Mouse (Mus musculus) cerebellum, postnatal 25 days (tissue): ENCODE results near the gene Bbox1.
A peak's percentile ranks its signal among the peaks of the same experiment; 100 is the strongest.

Experiments used
- DNase-seq, 2 experiments: peaks; one replicate each; pipeline ENCODE4 v3.0.0; 2021; ENCODE audit warnings: mixed read lengths in 2 of 2

The Bbox1 gene

DNA sequence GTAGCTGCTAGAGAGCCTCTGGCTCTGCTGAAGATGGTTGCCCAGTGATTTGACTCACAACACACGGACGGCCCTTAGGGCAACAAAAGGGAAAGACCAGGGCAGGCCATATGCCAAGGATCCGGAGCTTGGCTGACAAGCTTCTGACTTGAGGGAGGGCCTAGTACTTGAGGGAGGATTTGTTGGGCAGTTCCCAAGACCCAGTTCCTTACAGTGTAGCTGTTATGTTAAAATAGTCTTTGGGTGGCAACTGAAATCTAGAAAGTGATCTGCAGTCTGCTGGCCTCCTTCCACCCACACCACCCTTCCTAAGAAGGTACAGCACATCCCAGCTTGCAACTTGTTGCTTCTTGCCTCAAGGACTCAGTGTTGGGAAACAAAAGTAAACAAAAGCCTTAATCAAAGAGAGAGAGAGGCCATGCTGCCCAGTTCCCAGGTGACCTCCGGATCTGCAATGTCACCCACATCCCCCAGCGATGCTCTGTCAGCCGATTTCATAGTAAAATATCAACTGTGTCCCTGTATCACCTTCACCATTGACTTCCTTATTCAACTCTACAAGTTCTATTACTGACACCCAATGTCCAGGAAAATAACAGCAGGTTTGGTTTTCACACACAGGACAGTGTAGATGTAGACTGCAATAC is at the start of gene Bbox1:
Gene Bbox1 (minus strand): TSS at position 52 of the 647 bp plus-strand sequence.
- DNase-seq, result peak in 1 of 2 experiments; percentile 22

DNA sequence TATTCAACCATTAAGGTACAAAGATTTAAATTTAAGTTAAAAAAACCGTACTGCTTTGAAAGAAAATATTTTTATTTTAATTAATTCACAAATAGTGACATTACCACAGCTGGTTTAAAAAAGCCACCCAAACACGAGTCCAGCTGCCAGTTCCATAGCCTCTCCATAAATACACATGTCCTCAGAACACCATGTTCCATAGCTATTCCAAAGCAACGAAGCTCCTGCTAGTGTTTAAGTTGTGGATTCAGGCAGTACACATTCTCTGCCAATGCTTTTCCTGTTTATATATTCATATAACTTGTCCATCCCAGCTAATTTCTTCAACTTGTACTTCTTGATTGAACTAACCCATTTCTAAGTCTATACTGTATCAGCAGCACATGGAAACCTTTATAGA is 49.5 kb upstream of the Bbox1 start:
- DNase-seq, result no peak

DNA sequence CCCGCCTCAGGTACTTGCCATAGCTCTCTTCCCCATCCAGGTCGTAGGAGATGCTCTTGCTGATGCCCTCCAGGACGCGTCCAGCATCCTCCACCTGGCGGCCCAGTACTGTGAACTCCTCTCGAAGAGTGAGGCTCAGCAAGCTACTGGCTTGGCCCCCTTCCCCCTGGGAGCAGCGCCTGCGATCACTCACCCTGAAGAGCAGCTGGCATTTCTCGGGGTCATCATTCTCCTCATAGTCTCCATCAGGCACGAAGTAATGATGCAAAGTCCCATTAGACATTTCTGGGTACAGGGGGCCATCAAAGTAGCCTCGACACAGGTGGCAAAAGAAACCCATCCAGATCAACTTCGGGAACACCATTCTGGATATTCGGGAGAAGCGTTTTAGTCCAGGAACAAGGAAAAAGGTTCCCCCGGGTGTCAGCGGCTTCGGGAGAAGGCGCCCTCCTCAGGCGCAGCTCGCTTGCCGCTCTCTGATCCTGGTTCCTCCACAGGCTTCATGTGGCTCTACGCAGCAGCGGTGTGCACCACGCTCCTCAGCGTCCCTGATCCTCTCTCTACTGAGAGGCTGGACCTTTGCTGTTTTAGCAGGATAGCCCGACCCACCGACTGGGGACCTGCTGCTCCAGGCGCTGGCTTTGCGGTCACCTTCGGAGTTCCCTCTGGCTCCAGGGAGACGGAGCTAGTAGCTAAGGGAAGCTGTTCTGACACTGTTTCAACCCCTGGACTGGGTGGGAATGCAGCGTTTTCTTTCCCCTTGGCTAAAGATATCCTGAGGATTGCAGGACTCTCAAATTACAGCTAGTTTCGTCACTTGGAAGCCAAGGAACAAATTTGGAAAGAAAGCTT is 48.3 kb upstream of the Bbox1 start, which contains the start of gene Fibin:
Gene Fibin (minus strand): TSS at position 752 of the 852 bp plus-strand sequence.
- DNase-seq, result peak; percentile 31 to 49

DNA sequence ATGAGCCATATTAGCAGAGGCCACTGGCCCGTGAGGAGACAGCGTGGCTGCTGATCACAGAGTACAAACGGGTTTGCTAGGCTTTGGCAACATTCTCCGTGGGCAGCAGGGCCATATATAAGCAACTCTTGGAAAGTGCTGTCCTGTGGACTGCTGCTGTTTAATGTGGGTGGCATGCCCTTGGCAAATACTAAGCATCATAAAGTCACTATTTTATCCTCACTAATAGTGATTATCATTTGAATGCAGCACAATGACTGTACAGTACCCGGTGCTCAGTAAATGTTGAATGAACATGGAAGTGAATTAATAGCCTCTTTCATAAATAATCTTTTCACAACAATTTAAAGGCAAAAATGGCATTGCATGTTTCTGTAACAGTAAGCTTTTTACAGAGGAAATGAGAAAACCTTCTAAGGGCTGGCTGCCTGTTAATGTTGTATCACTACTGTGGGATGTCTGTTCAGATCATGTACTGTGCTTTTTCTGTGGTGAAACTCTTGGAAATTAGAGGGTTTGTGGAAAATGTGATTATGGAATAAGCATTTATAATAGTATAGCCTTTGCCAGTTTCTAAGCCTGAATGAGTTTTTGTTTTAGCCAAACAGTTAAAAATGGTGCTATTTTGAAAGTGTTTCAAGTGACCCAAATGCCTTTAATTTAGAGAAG is 39.1 kb upstream of the Bbox1 start:
- no peak for DNase-seq

DNA sequence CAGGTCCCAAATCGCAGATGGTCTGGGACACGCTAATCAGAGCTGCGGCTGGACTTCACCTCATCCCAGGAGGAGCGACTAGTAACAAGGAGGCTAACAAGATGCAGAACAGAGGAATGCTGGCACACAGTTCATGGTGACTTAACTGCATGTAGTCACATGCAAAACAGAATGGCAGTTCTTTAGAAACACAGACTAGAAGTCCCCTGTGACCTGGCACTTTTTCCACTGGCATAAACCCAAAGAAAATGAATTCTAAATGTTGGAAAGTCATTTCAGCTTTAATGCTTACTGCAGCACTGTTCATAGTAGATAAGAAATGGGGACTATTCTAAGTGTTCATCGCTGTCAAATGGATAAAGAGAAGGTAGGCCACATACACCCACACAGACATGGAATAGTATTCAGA is 37.5 kb upstream of the Bbox1 start:
- DNase-seq, result no peak

DNA sequence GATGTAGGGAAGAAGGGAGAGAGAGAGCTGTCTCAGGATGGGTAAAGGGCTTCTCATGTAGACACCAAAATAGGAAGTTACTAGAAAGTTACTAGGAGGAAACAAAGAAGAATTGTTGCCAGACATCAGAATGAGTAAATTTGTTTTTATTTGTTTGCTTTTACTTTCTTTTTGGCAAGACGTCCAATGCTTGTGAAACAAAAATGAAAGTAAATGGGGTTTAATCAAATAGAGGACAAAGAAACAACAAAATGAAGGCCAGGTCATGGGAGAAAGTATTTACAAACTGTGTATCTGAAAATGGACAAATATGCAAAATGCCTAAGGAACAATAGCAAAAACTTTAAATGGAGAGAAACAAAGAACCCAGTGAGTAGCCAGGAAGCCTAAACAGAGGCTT is 37.0 kb upstream of the Bbox1 start:
- no peak for DNase-seq

DNA sequence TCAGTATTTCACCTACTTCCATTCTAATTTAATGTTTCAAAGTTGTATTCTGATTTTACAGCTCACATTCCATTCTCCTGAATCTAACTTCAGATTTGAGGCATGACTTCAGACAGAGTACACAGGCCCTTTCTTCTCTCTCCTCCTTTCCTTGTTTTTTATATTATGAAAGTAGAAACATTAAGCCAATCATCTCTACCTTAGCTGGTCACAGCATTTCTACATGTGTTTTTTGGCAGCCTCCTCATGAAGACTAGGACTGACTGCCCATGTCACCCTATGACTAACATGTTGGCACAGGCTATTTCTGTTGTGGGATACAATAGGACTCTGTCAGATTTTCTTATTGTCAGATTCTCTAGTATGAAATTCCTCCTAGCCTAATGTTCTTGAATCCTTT is 14.6 kb upstream of the Bbox1 start:
- no peak for DNase-seq

GRCm38 (mm10) chr2:110319949-110320348 is 5.6 kb upstream of the Bbox1 start:
- no peak for DNase-seq

- DNase-seq, result no peak
Observed at GRCm38 (mm10) chr2:110319266-110319665, 4.9 kb upstream of the Bbox1 start.

GRCm38 (mm10) chr2:110318719-110319118 is 4.4 kb upstream of the Bbox1 start:
- DNase-seq, result no peak

DNA sequence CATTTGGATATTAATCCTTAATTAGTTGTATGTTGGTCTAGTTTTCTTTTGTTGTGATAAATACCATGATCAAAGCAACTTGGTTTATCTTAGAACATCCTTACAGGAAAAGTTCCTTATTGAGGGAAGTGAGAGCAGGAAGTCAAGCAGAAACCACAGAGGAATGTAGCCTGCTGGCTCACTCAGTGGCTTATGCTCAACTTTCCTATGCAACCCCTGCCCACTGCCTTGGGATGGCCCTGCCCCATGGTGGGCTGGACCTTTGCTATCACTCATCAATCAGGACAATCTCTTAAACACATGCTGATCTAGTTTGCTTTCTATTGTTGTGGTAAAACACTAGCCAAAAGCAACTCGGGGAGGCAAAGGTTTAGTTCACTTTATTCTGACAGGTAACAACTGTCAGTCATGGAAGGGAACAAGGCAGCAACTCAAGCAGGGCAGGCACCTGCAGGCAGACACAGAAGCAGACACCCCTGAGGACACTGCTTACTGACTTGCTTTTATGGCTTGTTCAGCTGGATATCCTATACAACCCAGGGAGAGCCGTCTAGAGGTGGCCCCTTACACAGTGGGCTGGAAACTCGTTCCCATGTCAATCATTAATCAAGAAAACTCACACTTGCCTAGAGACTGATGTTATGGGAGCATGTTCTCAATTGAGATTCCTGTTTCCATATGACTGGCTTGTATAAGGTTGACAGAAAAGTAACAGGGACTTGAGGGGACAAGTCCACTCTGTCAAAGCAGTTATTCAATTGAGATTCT is 1.9 kb upstream of the Bbox1 start:
- DNase-seq, result no peak

GRCm38 (mm10) chr2:110314074-110314473 is 286 bp downstream of the Bbox1 start:
- no peak for DNase-seq

DNA sequence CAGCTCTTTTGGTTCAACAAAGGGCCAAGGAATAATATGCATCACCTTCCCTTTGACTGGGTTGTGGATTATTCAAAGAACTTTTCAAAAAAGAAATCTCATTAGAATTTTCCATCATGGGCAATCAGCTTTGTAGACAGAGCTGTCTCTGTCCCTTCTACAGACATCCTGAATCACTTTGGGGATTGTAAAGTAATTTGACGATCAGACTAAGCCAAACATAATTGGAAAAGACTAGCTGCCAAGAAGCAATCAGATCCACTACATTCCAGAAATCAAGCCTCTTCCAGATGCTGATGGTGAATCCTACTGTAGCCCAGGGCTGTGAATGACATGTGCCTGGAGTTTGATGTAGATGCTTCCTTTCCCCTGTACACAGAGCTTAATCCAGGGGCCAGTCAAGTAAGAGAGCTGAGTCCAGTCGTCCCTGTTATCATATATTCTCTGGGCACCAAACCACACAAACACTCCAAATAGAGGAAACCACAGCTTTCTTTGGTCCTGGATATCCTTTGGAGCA is 995 bp downstream of the Bbox1 start:
- DNase-seq, result no peak

- DNase-seq, result no peak
Observed at GRCm38 (mm10) chr2:110305358-110306283, 8.7 kb downstream of the Bbox1 start.

GRCm38 (mm10) chr2:110302261-110302660 is 12.1 kb downstream of the Bbox1 start:
- DNase-seq, result no peak

DNA sequence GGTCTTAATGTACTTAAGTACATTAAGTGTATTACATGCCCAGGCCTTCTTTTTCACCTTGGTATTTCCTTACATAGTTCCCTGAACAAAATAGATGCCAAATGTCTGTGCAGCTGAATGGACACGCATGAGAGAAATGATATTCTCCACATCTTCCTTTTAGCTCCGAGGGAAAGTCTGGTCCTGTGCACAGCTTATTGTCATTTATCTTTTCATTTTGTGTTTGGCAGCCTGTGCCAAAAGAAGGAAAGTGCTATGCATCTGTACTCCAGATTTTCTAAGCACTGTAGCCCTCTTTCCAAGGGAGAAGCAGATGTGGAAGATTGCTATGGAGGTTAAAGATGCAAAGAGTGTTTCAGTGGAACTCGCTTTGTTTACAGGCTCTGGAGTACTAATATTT is 13.0 kb downstream of the Bbox1 start:
- no peak for DNase-seq

DNA sequence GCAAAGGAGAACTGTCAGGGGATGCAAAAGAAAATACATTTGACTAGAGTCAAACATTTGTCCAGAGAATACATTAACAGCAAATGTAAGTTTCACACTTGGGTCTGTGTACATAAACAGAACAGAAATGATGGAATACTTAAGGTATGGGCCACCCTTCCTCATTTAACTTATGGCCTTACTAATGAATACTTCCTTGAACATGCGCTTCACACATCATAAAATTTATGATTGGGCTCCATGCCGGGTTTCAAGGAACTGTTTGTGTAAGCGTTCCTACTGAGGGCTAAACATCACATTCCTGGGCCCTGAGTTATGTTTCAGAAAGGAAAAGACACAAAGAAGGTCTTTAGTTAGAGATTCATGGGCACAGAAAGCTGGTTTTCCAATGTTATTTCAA is 19.4 kb downstream of the Bbox1 start:
- no peak for DNase-seq

GRCm38 (mm10) chr2:110287959-110288358 is 26.4 kb downstream of the Bbox1 start:
- no peak for DNase-seq

- DNase-seq, result no peak
Observed at GRCm38 (mm10) chr2:110285829-110286504, 28.4 kb downstream of the Bbox1 start.

GRCm38 (mm10) chr2:110275424-110275823 is 38.9 kb downstream of the Bbox1 start:
- no peak for DNase-seq

- no peak for DNase-seq
Observed at GRCm38 (mm10) chr2:110274160-110274559, 40.2 kb downstream of the Bbox1 start.
